Mouse (Mus musculus) spleen, adult 2 months (tissue): ENCODE data around the gene Prkce.

Experiments used
- CTCF ChIP-seq: fragments of 200-500 bp; IDR thresholded peaks from 2 replicates; pipeline ENCODE4 v1.5.1; 2011; ENCODE audit warnings: mild to moderate bottlenecking, inconsistent platforms; ENCODE audit not compliant: insufficient read depth, insufficient read length, insufficient replicate concordance; ENCODE audit errors: extremely low read depth
- POLR2A ChIP-seq: fragments of 200-500 bp; IDR thresholded peaks from 2 replicates; pipeline ENCODE4 v1.6.1; 2011; ENCODE audit warnings: low read depth, low read length, inconsistent platforms

DNA sequence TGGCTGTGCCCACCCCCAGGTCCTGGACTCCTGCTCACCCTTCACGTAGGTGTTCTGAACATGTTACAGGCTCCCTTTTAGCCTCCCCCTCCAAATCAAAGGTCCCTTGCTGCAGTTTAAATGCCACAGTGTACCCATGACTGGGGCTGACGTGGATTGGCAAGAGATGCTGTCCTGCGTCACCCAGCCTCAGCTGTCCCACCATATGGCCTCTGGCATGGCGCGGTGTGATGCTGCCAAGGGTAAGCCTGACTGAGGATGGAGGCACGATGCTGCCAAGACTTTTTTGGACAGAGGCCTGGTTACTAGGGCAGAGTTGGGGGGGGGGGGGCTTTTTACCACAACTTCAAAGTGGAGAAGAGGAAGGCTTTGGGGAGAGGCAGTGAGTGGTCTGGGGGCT, 98.5 kb downstream of the Prkce start:
- TF ChIP-seq CTCF (no peak), POLR2A (no peak)
